Mouse (Mus musculus): ENCODE data around the gene Mob1b.

Gene Mob1b

DNA sequence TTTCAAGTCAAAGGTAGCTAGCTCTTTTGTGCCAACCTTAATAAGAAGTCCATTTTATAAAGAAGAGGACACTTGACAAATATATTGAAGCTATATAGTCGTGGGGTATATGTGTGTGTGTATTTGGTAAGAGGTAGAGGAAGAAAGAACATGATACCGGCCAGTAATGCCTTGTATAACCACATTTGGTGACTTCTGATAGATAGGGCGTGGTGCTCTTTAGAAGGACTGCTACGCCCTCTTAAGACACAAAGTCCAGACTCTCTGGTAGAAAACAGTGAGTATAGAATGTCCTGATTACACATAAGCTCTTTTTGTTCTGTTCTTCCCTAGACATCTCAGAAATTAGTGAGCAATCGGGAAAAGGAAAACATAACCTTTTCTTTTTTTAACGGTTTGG is 47.5 kb downstream of the Mob1b start:
- DNase-seq (ENCODE audit: low read depth, low spot score): no peak

- DNase-seq (ENCODE audit: low read depth, low spot score): no peak
Observed at GRCm38 (mm10) chr5:88782072-88782765, 61.6 kb downstream of the Mob1b start.

GRCm38 (mm10) chr5:88785059-88785458 is 64.4 kb downstream of the Mob1b start:
- DNase-seq (ENCODE audit: low read depth, low spot score): no peak

- DNase-seq (ENCODE audit: low read depth, low spot score): no peak
Observed at GRCm38 (mm10) chr5:88790675-88791074, 70.0 kb downstream of the Mob1b start.

GRCm38 (mm10) chr5:88791256-88792245 is 70.9 kb downstream of the Mob1b start:
- peak; percentile 27 for DNase-seq (ENCODE audit: low read depth, low spot score)

- DNase-seq (ENCODE audit: low read depth, low spot score): no peak
Observed at GRCm38 (mm10) chr5:88793676-88794075, 73.0 kb downstream of the Mob1b start.

DNA sequence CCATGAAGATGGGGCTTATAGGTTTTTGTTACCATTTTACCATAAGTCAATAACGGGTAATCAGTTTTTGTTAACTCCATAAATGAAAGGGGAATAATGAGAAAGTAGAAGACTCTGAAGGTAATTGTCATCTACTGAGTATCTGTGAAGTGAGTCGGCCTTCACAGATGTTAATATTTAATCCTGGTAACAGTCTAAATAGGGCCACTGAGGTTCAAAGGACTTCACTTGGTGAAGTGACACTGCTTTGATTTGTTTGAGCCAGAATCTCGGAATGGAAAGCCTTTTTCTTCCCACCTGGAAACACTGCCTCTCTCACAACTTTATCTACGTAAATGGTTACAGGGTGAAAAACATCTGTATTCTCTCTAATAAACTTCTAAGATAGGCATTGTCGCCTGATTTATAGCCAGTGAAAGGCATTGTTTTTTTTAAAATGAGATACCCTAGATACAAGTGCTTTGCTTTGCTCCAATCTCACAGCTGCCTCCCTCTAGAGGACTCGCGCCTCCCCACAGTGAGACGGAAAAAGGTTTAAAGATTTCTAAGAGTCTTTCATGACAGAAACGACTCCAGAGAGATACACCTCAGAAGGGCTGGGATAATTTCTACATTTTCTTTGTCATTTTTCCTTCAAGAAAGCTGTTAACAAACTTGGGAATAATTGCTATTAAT is 75.4 kb downstream of the Mob1b start:
- DNase-seq (ENCODE audit: low read depth, low spot score): no peak

DNA sequence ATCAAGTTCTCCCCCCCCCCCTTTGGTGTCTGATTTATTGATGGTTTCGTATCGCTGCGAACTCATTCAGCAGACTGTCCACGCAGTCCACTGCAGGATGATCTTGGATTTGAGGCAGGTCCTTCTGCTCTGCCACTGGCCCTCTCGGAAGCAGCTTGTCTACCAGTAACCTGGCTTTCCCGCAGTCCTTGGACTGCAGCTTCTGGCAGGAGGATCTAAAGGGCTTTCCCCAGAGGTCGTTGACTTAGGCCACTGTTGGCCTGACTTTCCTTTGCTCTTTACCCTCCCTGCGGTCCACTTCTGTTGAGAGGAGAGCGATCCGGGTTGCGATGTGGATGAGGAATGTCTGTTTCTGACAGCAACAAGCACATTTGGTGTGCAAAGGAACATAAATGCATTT is 75.9 kb downstream of the Mob1b start:
- DNase-seq (ENCODE audit: low read depth, low spot score): no peak

DNA sequence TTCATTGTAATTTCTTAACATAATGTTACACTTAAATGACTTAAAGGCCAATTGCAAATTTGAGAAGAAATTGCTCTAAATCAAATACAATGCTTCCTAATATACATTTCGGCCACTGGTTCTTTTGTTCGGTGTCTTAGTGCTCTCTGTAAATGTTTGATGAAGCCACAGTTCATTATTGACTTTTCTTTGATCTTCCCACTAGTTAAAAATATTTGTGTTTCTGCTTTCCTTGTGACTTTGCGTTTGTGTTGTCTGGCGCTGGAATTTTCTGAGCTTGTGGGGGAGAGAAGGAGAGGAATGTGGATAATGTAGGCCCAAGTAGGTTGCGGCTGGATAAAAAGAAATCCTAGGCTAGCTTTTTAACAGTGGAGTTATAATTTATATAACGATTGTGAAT is 76.5 kb downstream of the Mob1b start:
- no peak for DNase-seq (ENCODE audit: low read depth, low spot score)

- no peak for DNase-seq (ENCODE audit: low read depth, low spot score)
Observed at GRCm38 (mm10) chr5:88805616-88806015, 85.0 kb downstream of the Mob1b start.

- no peak for DNase-seq (ENCODE audit: low read depth, low spot score)
Observed at GRCm38 (mm10) chr5:88806278-88806677, 85.6 kb downstream of the Mob1b start.

- DNase-seq (ENCODE audit: low read depth, low spot score): no peak
Observed at GRCm38 (mm10) chr5:88807342-88807741, 86.7 kb downstream of the Mob1b start.

- DNase-seq (ENCODE audit: low read depth, low spot score): no peak
Observed at GRCm38 (mm10) chr5:88813188-88813587, 92.5 kb downstream of the Mob1b start.

Data from skeletal muscle tissue, adult 2 months (tissue).